Mouse (Mus musculus) olfactory bulb, adult 2 months (tissue): ENCODE data around the gene Ldlrap1. TPM values are rescaled to one million over a fixed set of nuclear protein-coding genes. Genes with fewer than 3 reads are reported as not detected.

ENCODE experiments used
- H3K27ac ChIP-seq: fragments of 200-500 bp; 2 replicates; pipeline ENCODE4 v1.5.1; 2012; ENCODE audit warnings: low read depth, low read length; ENCODE audit not compliant: insufficient read depth
- H3K4me1 ChIP-seq: fragments of 200-500 bp; 2 replicates; pipeline ENCODE4 v1.6.1; 2012; ENCODE audit warnings: low read length; ENCODE audit not compliant: control insufficient read depth, insufficient read depth
- H3K4me3 ChIP-seq: fragments of 200-500 bp; 2 replicates; pipeline ENCODE4 v1.5.1; 2012; ENCODE audit warnings: mild to moderate bottlenecking, low read depth, low read length, moderate library complexity; ENCODE audit not compliant: insufficient read depth
- CTCF ChIP-seq: fragments of 200-500 bp; IDR thresholded peaks from 2 replicates; pipeline ENCODE4 v1.5.1; 2012; ENCODE audit warnings: low read depth, mild to moderate bottlenecking, low read length, moderate library complexity; ENCODE audit not compliant: insufficient read depth
- POLR2A ChIP-seq: fragments of 200-500 bp; IDR thresholded peaks from 2 replicates; pipeline ENCODE4 v1.6.1; 2012; ENCODE audit warnings: mild to moderate bottlenecking, low read depth, low read length, moderate library complexity; ENCODE audit not compliant: insufficient read depth
- WGBS: fragments of 180-500 bp; shearing (Covaris S2); methylation state at CpG from one replicate; pipeline ENCODE4 v1.1.7; 2018; 5-methylcytosine and 5-hydroxymethylcytosine counted together
- polyA plus RNA-seq: library from polyadenylated mRNA; stranded (reverse); fragments of >200 nt; gene quantifications from 2 replicates; pipeline ENCODE4 v1.2.4, GENCODE M21; 2012; ENCODE audit warnings: low replicate concordance; ENCODE audit not compliant: missing spikeins, insufficient read depth, insufficient read length

Ldlrap1 gene
- polyA plus RNA-seq, 1 experiment, result not detected

DNA sequence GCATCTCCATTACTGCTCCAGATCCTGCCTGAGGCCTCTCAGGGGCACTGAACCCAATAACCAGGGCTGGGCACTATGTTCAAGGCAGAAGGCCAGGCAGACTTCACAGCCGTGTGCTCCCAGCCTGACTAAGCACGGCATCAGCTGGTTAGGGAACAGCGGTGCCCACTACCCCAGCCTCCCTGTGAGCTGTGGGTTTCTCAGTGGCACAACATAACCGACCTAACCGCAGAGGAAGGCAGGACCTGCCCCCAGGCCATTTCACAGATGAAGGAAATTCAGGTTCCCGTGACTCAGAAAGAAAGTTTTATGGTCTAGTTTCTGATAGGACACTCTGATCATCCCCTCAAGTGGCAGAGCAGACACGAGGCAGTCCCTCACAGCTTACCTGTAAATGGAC, 10.9 kb downstream of the Ldlrap1 start:
- TF ChIP-seq CTCF, result no peak
- no peak for TF ChIP-seq POLR2A
- no peak overlapping the region for H3K4me3 ChIP-seq
- peaks cover 26% of the 10 kb centered on the region for H3K4me1 ChIP-seq
- no peak overlapping the region for H3K27ac ChIP-seq
- 88% methylated on average over 7 of the region's 7 CpGs for WGBS

DNA sequence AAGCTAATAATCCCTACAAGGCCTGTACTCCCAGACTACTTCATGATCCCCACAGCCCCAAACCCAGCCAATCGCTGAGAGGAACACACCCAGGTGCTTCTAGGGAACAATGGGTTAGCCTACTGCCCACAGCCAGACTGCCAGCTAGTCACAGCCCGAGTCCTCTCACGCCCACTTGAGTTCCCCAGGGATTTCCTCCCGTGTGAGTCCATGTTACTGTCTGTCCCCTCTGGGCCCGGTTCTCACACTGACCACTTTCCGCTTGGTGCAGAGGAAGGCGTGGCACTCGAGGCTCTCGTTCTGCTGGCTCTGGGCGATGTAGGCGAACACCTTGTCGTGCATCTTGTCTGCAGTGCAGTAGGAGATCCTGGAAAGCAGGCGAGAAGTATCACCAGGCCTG, 12.9 kb downstream of the Ldlrap1 start:
- peaks cover 40% of the 10 kb centered on the region for H3K4me1 ChIP-seq
- H3K27ac ChIP-seq, result no peak overlapping the region
- H3K4me3 ChIP-seq, result no peak overlapping the region
- 83% methylated on average over 13 of the region's 13 CpGs for WGBS
- no peak for TF ChIP-seq POLR2A
- TF ChIP-seq CTCF, result no peak

DNA sequence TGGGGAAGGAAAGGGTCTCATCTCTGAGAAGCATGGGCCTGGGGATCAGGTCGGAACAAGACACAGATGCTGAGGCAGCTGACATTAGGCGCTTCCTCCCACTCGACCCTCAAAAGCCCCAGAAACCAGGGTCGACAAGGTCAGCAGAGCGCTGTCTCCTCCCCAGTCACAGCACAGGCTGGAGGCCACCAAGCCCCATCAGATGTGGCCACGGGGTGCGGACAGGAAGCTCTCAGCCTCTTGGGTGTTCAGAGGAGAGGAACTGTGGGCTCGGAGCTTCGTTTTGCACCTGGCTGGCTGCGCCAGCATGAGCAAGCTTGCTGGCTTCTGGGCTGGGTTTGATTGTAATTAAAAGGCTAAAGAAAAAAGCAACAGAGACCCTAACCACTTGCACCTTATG, 13.5 kb downstream of the Ldlrap1 start:
- no peak overlapping the region for H3K4me3 ChIP-seq
- peaks cover 40% of the 10 kb centered on the region for H3K4me1 ChIP-seq
- TF ChIP-seq CTCF (no peak), POLR2A (no peak)
- 64% methylated on average over 10 of the region's 10 CpGs for WGBS
- no peak overlapping the region for H3K27ac ChIP-seq

DNA sequence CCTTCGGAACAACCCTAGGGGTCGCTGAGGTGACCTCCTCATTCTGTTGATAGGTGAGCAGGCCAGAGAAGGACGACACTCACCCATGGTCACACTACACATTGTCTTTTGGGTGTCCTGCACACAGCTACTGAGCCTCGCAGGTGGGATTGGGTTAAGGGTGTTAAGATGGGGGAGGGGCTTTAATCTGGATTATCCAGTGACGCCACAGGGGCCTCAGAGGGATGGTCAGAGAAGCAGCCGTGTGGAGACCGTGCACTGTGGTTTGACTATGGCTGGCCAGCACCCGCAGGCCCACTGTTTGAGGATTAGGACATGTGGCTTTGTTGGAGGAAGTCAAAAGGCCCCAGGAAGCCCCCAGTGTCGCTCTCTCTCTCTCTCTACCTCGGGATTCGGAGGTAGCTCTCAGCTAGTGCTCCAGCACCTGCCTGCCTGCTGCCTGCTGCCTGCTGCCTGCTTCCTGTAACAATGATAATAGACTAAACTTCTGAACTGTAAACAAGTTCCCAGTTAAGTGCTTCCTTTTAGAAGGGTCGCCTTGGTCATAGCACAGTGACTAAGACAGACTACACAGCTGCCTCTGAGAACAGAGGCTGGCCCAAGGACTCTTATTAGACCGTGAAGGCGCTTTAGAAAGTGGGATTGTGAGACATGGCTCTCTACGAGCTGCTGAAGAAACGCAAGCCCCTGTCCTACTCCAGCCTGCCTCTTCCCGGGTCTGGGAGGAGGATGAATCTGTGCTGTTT, 14.1 kb downstream of the Ldlrap1 start:
- H3K27ac ChIP-seq, result no peak overlapping the region
- no peak for TF ChIP-seq POLR2A
- TF ChIP-seq CTCF, result no peak
- WGBS, result 62% methylated on average over 17 of the region's 17 CpGs
- H3K4me1 ChIP-seq, result peaks cover 35% of the 10 kb centered on the region
- no peak overlapping the region for H3K4me3 ChIP-seq

DNA sequence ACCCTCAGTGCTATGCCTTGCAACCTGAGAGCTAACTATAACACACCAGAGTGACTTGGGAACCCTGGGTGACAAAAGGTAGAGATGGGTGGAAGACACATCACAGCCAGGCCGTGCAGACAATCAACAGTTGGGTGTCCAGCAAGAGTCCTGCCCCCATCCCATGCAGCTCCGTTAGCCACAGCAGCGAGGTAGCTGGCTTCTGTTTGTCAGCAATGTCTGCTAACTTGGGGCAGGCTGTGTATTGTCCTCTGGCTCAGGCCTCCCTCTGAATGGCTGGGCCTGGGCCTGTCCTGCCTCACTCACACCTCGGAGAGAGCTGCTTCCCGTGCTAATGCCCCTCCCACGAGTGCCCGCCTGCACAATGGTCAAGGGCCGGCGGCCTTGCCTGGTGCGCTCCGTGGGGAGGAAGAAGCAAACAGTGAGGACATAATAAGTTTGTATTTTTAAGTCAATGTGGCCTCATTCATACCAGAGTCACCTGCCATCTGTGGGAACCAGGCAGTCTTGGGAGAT, 14.9 kb downstream of the Ldlrap1 start:
- TF ChIP-seq POLR2A, result no peak
- TF ChIP-seq CTCF, result no peak
- WGBS, result 65% methylated on average over 11 of the region's 11 CpGs
- no peak overlapping the region for H3K27ac ChIP-seq
- H3K4me3 ChIP-seq, result no peak overlapping the region
- H3K4me1 ChIP-seq, result peaks cover 35% of the 10 kb centered on the region

DNA sequence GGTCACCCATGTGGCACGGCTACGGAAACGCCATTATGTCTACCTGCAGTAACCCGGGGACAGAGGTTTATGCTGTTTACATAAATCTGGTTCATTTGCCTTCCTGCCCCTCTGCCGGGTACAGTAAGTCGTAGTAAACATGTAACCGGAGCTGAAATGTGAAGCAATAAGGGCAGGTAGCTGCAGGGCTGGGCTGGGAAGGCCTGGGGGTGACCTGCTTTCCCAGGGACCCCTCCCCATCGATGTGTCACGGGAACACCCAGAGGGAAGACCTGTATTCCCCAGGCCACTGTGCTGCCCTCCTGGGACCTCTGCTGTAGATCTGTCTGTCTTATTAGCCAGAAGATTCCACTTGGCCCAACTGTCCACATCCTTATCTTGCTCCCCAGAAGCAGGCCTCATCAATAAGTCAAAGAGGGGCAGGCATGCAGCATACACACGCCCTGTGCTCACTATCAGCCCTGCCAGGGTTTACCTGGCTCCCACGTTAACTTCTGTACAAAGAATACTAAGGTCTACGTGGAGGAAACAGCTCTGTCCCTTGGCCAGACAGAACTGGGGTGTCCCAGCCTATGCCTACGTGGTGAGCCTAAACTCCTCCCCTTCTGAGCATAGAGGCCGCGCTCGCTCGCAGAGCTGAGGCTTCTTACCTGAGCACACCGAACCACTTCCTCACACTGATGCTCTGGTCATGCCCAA, 16.0 kb downstream of the Ldlrap1 start:
- H3K27ac ChIP-seq, result no peak overlapping the region
- peaks cover 35% of the 10 kb centered on the region for H3K4me1 ChIP-seq
- no peak overlapping the region for H3K4me3 ChIP-seq
- 83% methylated on average over 18 of the region's 18 CpGs for WGBS
- no peak for TF ChIP-seq CTCF
- no peak for TF ChIP-seq POLR2A

DNA sequence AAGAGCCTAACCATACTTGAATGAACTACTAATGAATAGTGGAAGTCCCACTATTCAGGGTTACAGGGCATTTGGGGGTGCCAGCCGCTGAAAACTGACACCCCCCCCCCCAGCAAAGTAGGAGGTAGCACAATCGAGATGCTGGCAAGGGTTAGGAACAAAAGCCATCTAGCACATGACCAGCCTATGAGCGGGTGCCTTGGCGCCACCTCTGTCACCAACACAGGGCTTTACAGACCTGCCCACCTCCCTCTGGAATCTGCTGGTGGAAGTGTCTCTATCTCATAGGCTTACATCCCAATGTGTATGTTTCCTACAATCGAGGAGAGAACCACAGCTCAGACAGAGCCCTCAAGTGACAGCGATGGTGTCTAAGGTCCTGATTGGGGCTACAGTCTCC, 17.0 kb downstream of the Ldlrap1 start:
- Histone ChIP-seq H3K4me1 (peaks cover 44% of the 10 kb centered on the region), H3K27ac (no peak overlapping the region), H3K4me3 (no peak overlapping the region)
- 69% methylated on average over 6 of the region's 6 CpGs for WGBS
- TF ChIP-seq POLR2A (no peak), CTCF (no peak)

DNA sequence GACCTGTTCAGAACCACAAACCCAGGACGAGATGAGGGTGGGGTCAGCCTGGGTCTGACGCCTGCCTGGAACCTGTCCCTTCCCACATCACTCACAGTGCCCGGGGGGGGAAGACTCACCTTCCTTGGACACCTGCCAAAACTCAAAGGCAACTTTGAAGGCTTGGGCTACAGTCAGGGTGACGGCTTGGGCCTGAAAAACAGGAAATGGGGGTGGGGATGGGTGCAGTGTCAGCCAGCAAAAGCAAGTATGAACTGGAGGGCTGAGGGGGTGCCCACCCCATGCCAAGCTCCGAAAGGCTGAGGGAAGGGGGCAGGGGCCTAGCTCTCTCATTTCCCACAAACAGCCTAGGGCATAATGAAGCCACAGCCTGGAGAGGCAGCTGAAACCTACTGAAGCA, 17.6 kb downstream of the Ldlrap1 start:
- 80% methylated on average over 5 of the region's 5 CpGs for WGBS
- no peak overlapping the region for H3K4me3 ChIP-seq
- H3K4me1 ChIP-seq, result peaks cover 49% of the 10 kb centered on the region
- no peak for TF ChIP-seq POLR2A
- no peak for TF ChIP-seq CTCF
- no peak overlapping the region for H3K27ac ChIP-seq
